Mouse (Mus musculus): ENCODE data around the gene Lrp11.
"Not testable (repeated sequence)": the region's sequence is repeated elsewhere in the genome, so short reads cannot be mapped to it uniquely, and the experiment has no call there.

Gene Lrp11

DNA sequence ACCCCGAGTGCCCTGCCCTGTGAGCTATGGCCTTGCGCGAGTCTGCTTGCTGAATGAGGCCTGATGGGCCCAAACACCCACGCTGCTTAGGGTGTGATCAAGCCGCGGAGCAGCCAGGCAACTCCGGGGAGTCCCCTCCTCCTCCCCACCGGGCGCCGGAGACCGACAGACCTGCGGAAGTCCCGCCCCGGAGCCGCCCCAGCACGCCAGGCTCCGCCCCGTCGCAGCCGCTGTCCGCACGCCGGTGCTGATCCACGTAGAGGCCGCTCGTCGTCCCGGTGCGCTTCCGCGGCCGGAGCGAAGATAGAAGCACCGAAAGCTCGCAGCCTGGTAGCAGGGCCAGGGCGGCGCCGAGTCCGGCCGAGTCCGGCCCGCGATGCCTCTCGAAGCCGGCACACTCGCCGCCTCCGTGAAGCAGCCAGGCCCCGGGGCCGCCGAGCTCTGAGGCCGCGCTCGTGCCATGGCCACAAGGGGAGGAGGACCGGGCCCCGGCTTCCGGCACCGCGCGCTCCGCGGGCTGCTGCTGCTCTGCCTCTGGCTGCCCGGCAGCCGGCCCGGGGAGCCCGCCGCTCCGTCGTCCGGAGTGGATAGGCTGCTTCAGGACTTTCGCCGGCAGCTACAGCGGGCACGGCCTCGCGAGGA, at the start of gene Lrp11:
Gene Lrp11, plus strand, starts transcription at position 209 of the 642 bp plus-strand sequence.
- DNase-seq (ENCODE audit: low spot score): peak; percentile 92

DNA sequence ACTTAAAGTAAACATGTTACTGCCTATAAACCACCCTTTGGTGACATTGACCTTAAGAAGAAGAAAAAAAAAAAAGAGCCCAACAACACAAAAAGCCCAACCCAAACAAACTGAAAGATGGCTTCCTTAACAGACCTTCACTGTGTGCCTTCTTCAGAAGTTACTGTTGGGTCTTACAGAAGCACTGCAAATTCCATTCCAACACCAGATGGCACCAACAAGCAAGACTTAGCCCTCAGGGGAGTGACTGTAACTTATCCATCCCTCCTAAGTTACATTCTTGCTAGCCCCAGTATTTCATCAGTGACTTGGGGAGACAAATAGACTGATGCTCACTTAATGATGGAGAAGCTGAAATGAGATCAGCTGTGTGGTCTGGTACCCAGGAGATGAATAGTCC, 11.6 kb upstream of the Lrp11 start:
- DNase-seq (ENCODE audit: low spot score): no peak

DNA sequence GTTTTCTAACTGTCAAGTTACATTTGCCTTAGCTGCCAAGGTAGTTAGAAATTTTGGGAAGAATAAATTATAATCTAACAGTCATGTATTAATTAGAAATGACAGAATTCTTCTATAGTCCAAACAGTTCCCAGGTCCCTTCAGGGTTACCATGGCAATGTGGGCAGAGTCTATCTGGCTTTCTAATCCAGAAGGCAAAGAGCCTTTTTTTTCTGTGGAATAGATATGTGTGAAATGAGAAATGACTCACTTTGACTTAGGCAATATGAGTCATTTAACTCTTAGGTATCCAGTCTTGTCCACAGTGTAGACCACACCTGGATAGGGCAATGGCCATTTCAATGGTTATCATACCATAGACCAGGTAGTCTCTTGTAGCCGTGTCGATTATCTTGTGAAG, 8.2 kb upstream of the Lrp11 start:
- DNase-seq (ENCODE audit: low spot score): no peak

DNA sequence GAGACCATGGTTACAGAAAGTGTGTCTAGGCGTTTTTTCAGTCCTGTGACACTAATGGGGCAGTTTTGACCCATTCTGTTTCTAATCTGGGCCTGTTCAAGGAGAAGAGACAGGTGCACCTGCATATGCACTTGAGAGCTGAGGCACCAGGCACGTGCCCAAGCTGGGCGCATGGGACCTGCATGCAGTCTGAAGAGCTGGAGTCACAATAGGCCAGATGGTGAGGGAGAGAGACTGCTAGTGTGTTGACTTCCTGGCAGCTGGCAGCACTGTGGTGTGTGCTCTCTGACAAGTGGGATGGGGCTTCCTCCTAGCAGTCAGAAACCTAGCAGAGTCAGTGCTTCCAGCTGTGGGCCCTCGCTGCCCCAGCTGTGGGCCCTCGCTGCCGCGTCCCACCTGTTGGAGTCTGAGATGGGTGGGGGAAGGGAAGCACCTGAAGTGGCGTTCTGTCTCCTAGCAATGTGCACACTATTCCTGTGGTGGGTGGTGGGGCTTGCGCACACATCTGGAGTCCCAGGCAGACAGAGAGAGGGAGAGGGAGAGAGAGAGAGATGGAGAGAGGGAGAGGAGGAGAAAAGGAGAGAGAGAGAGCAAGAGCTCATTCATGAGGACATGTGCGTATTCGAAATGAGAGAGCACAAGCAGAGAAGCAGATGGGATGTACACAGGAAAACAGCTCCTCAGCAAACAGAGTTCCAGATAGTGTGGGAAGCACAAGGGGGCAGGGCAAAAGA, 7.3 kb upstream of the Lrp11 start:
- no peak for DNase-seq (ENCODE audit: low spot score)

DNA sequence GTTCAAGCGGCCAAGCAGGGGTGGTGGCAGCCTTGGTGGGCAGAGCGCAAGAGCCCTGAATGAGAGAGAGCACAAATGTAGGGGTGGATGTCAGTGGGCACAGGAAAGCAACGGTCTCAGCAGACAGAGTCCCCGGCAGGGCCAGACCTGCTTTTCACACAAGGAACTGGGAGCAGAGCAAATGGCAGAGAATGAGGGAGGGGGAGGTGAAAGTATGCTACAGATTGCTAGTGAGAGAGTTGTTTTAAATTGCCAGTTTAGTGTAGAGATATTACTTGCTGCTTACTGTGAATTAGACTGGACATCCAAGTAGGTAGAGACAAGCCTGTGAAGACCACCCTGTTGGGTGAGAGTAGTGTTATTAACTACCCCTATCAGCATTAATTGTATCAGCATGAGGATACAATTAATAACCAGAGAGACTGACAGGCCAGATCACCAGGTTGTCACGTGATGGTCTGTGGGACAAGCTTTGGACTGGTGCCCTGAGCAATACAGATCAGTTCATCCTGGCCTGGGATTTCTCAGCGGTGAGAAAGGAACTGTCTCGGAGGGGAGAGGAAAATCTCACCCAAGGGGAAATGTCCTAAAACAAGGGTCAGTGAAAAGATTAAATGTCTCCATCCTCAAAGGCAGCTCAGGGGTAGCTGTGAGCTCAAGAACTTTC, 6.6 kb upstream of the Lrp11 start:
- DNase-seq (ENCODE audit: low spot score): no peak

DNA sequence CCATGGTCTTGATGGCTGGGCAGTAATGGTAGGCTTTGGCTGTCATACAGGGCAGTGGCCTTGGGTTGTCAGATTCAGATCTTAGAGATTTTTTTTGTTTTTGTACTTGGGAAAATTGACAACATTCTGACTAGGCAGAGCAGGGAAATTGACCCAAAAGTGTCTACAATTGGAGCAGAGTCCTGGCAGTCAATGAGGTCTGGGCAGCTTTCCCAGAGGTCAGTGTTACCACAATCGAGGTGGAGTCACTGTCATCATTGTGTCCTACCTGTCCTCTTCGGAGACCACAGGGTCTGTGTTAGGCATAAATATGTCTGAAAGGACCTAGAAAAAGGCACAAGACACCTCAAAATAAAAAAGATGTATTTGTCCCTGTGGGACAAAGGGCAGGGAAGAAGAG, 2.8 kb upstream of the Lrp11 start:
- DNase-seq (ENCODE audit: low spot score): no peak

DNA sequence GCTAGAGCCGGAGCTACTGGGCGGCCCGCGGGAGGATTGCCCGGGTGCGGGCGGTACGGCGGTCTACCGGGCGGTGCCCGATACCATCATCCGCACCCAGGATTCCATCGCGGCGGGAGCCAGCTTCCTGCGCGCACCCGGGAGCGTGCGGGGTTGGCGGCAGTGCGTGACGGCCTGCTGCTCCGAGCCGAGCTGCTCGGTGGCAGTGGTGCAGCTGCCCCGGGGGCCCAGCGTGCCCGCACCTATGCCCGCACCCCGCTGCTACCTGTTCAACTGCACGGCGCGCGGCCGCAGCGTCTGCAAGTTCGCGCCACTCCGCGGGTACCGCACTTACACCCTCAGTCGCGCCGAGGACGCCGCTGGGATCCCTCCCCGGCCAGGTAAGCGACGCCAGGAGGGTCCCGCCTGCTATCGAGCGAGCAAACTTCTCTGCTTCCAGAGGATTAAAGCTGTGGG, 662 bp downstream of the Lrp11 start:
- DNase-seq (ENCODE audit: low spot score): no peak

DNA sequence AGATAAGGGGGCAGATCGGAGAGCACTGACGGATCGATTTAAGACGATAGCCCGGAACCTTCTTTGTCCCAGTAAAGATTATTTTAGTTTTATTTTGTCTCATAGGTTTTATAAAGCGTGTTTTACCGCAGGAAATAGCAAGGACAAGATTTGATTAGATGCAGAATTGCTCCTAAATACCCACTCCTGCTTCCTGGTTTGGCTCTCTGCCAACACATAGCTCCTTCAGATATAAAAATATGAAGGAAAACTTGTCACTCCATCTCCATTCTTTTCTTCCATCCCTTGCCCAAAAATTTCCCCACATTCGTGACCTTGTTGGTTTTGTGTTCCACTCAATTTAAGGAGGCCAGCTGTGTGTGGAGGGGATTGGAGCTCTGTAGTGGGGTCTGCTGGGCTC, 1.2 kb downstream of the Lrp11 start:
- no peak for DNase-seq (ENCODE audit: low spot score)

DNA sequence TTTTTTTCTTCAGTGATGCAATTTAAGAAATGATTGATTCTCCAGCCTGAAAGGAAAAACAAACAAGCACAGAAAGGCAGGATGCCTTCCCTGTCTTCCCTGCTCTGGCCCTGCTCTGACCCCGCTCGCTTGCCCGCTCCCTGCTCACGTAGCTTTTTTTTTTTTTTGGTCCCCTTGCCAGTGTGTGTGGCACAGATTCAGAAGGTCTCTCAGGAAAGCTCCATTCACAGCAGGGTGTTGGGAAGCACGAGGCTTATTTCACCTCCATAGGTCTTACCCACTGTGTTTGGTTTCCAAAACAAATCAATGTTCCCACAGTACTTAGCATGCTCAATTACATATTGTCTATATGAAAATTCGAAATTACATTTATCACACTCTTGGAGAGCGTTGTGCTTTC, 5.2 kb downstream of the Lrp11 start:
- DNase-seq (ENCODE audit: low spot score): no peak

DNA sequence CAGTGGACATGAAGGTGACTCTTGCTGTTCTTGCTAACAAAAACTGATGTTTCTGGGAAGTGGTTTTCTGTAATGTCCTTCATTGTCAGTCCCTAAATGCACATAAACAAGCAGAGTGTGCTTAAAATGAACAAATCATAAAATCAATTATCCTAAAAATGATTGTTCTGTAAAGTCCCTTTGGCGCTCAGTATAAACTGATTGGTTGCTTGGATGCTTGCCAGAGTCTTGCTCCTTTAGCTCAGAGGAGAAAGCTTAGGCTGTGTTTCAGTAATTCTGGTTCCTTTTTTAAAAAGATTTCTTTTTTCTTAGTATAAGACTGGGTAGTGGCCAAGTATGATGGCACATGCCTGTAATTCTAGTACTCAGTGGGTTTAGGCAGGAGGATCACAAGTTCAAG, 6.7 kb downstream of the Lrp11 start:
- DNase-seq (ENCODE audit: low spot score): no peak

DNA sequence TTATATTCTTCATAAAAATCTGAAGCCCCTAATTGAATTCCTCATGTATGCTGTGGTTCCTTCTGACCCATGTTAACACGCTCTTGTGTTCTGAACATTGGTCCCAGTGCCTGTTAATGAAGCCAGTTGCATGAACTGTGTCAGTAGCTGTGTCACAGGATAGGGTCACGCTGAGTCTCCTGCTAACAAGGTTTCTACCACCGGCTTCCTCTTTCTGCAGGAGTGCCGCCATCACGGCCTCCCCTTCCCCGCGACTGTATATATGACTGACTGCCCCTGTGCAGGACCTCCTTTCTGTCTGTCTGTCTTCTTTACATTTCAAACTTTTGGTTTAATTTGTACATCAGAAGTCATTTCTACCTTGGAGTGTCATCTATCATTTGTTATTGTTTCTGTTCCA, 8.6 kb downstream of the Lrp11 start:
- DNase-seq (ENCODE audit: low spot score): no peak

DNA sequence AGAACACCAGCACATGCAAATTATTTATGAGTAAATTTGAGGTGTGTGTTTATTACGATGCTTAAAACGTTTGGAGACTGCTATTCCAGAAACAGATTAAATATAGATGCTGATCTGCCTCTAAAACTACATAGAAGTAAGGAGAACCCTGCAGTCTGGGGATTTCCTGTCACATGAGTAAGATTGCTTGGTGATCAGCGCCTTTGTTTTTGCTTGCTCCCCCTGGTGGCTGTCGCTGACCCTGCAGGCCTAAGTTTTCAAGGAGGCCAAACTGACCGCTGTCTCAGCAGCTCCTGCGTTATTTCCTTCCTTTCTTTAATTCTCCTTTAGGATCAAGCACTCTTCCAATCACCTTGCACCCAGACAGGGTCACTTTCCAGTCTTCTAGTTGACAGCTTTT, 11.0 kb downstream of the Lrp11 start:
- DNase-seq (ENCODE audit: low spot score): peak; percentile 41

DNA sequence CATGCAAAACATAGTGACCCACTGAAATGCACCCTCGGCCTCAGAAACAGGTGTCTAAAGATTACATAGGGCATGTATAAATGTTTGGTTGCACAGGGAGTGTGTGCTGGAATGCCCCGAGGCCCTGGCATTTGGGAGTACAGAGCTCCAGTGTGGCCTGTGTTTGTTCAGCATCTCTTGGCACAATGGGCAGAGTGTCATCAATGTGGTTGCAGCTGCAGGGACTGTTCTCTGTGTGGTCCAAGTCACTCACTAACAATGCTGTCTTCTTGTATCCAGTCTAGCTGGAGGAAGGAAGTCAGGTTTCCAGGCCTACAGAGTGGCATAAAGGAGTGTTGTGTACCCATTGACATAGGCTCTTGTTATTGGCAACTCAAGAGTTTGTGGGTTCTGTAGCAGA, 15.6 kb downstream of the Lrp11 start:
- DNase-seq (ENCODE audit: low spot score): no peak

DNA sequence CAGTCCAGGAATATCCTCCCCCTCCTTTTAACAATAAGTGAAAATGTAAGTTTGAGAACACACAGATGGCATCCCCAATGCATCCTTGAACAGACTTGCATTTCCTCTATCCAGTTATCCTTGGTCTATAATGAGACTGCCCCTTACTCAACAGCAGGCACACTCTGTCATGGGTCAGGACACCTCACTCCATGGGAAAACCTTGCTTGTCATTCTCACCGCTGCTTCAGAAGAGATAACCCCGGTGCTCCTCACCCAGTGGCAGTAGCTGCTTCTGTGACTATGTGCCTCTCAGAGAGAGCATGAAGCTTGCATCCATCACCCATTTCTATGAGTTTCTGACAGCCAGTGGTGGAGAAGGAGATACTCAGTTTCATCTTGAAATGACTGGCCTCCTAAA, 16.8 kb downstream of the Lrp11 start:
- no peak for DNase-seq (ENCODE audit: low spot score)

DNA sequence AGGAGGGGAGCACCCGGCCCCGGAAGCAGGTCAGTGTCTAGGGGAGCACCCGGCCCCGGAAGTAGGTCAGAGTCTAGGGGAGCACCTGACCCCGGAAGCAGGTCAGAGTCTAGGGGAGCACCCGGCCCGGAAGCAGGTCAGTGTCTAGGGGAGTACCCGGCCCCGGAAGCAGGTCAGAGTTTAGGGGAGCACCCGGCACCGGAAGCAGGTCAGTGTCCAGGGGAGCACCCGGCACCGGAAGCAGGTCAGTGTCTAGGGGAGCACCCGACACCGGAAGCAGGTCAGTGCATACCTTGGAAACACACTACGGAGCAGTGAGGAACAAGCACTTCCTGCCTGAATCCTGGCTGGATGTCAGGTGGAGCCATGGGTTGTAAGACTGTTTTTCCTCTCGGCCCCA, 19.0 kb downstream of the Lrp11 start:
- no peak for DNase-seq (ENCODE audit: low spot score)

DNA sequence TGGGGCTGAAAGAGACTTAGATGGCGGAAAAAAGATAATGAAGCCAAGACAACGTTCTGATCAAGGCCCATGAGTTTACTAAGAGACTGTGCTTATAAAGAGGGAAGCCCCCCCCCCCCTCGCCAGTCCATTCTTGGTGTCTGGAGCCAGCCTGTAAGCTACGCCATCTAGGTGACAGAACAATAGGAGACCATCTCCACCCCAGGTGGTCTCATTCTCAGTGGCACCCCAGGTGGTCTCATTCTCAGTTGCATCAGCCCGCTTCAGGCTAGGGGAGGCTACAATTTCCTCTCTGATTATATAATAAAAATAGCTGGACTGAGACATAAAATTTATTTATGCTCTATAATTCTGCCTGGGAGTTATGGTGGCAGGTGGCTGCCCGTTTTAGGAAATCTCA, 22.0 kb downstream of the Lrp11 start:
- no peak for DNase-seq (ENCODE audit: low spot score)

DNA sequence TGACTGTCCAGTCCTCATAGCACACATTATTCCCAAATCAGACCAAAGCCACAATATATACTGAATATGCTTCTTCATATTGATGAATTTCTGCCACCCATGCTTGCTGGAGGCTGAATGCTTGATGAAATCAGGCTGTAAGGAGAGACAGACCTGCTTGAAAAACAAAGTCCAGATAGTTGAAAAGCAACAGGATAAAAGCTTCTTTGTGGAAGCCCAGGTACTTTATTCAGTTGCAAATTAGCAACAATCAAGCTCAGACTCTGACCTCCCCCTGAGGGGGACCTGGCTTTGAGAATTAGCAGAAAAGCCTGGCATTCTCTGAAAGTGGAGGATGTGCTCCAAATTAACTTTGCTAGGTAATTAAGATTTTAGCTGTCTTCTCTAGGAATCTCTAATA, 22.6 kb downstream of the Lrp11 start:
- not testable (repeated sequence) for DNase-seq (ENCODE audit: low spot score)

DNA sequence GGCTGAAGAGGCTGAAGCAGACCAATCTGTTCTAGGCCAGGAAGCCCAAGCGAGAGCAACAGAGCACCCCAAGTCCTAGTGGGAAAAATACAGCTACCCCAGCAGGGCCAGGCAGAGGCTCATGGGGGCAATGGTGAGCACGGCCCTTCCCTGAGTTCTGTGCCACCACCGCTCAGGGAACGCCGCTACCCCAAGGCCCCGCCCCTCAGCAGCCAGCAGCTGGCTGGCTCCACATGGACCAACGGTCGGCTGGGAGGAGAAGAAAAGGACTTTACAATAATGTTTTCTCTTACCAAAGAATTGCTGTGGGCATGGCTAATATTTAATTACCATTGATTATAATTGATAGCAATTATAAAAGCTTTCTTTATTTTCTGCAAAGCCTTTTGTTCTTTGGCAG, 25.2 kb downstream of the Lrp11 start:
- DNase-seq (ENCODE audit: low spot score): no peak

DNA sequence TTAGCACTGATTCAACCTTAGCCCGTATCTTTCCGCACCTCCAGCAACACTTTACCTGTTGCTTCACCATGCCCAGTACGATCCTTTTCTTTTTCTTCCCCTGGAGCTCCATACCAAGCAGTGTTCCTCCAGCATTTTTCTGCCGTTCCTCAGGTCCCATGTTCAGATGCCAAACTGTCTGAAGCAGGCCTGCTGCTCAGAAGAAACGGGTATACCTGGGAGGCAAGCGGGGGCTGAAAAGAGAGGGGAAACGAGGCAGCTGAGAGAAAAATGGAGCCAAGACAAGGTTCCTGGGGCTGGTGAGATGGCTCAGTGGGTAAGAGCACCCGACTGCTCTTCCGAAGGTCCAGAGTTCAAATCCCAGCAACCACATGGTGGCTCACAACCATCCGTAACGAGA, 27.5 kb downstream of the Lrp11 start:
- DNase-seq (ENCODE audit: low spot score): not testable (repeated sequence)

DNA sequence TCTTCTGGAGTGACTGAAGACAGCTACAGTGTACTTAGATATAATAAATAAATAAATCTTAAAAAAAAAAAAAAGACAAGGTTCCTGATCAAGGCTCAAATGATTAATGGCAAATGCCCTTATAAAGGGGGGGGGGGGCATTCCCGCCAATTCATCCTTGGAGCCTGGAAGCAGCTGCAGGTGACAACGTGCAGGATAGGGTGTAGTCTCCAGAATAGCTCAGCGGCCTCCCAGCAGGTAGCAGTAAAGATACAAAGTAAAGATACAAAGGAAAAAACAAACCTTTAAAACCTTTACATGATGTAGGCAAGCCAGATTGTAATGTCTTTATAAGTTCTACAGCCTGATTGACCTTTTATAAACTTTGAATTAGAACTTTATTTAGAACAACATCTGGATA, 28.0 kb downstream of the Lrp11 start:
- not testable (repeated sequence) for DNase-seq (ENCODE audit: low spot score)

DNA sequence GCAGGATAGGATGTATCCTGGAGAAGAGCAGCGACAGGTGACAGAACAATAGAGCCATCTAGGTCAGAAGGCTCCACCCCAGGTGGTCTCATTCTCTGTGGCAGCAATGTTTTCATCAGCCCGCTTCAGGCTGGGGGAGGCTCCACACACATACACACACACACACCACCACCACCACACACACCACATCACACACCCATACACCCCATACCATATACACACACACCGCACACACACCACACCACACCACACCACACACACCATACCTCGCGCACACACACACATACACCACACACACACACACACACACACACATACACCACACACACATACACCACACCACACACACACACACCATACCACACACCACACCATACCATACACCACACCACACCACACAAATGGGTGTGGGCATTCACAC, 30.2 kb downstream of the Lrp11 start:
- no peak for DNase-seq (ENCODE audit: low spot score)

DNA sequence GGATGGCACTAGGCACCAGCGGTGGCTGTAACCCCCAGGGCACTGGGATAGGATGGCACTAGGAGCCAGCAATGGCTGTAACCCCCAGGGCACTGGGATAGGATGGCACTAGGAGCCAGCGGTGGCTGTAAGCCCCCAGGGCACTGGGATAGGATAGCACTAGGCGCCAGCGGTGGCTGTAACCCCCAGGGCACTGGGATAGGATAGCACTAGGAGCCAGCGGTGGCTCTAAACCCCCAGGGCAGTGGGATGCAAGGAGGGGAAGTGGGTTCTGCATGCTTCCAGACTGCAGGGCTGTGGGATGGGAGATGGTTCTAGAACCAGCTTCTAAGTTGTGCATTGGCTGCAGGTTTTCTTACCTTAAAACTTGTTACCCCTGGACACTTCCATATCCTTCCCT, 31.1 kb downstream of the Lrp11 start:
- no peak for DNase-seq (ENCODE audit: low spot score)

DNA sequence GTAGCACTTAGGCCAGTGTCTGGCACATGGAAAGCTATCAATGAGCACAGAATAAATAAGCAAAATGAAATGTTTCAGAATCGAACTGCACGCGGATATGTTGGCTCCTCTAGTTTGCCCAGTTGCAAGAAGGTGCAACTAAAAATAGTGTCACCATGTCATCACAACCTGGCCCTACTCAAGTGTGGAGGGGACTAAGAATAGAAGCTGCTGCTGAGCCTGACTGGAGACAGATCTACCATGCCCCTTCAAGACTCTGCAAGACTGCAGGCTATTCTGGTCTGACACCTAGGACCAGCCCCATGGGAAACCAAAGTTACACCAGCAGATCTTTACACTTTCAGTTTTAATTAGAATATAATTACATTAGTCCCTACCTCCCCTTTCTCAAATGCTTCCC, 32.8 kb downstream of the Lrp11 start:
- DNase-seq (ENCODE audit: low spot score): no peak

Measured in ovary, postnatal 10 days (tissue).